Comparison of ENCODE assay signal across 31 mouse cellular contexts in the genomic region with DNA sequence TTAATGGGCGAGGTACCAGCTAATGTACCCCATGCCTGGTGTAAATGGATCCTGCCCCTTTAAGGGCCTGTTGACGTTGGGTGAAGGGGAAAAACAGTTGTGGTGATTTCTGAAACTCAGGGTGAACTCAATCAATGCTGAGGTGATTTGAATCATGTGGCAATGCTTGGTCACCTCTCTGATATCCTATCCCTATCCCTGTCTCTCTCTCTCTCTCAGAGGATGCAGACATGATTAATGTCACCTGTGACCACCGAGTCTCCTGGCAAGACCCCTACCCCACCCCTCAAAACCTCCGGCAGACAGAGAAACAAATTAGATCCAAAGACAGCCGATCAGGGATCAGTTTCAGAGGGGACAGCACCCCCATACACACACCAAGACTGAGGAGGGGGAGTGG. TPM values are rescaled to one million over a fixed set of nuclear protein-coding genes. Genes with fewer than 3 reads are reported as not detected.
DNase-seq lines count a peak whose midpoint lies in the region; ATAC-seq and TF ChIP-seq lines count a peak whose summit lies in the region.
"Had no signal": no experiment of that assay in that cellular context is flagged by ENCODE, and none has a peak within 500 bp of the region (broad histone marks: within the 10 kb centered on the region; RNA-seq: fewer than 3 reads in every experiment).

No protein-coding gene starts in this region.

- in situ Hi-C loops in ES-E14 (cut with MboI; ENCODE audit: low sequenced_read_pairs in 2 of 2, unreplicated experiment in 2 of 2) = no loop called here

- no peaks in the 10 kb centered on the region for H3K36me3 ChIP-seq in kidney, embryonic 16.5 days (ENCODE audit: insufficient read depth, low read length)
- no peaks in the 10 kb centered on the region for H3K36me3 ChIP-seq in kidney, embryonic 15.5 days
- H3K36me3 ChIP-seq in ES-E14 (ENCODE audit: control insufficient read depth, insufficient read depth, low read length, poor library complexity, severe bottlenecking) = no peaks in the 10 kb centered on the region
- H3K36me3 ChIP-seq in embryonic facial prominence, embryonic 11.5 days (replicated peaks; ENCODE audit: control insufficient read depth, insufficient read depth, low read depth, low read length) = no peaks in the 10 kb centered on the region
- no peaks in the 10 kb centered on the region for H3K36me3 ChIP-seq in forebrain, embryonic 14.5 days (ENCODE audit: control insufficient read depth, insufficient read depth, low read length)
- H3K36me3 ChIP-seq: embryonic facial prominence, embryonic 13.5 days; forebrain, embryonic 12.5 days; G1E; heart, embryonic 12.5 days; heart, embryonic 15.5 days; hindbrain, embryonic 10.5 days; hindbrain, embryonic 13.5 days had no signal

- no peak overlapping the region for H3K27ac ChIP-seq in kidney, embryonic 16.5 days (ENCODE audit: low read length)
- H3K27ac ChIP-seq in kidney, embryonic 15.5 days = no peak overlapping the region
- peak overlapping the region; percentile 40; the same call in 1 of the 2 replicates for H3K27ac ChIP-seq in ES-E14 (ENCODE audit: insufficient read depth, low read depth, low read length, poor library complexity, severe bottlenecking)
- no peak overlapping the region for H3K27ac ChIP-seq in embryonic facial prominence, embryonic 11.5 days (replicated peaks; ENCODE audit: low read depth, low read length)
- H3K27ac ChIP-seq in forebrain, embryonic 14.5 days (ENCODE audit: low read depth, low read length) = no peak overlapping the region
- H3K27ac ChIP-seq: embryonic facial prominence, embryonic 13.5 days; forebrain, embryonic 12.5 days; heart, adult 2 months; heart, embryonic 15.5 days; hindbrain, embryonic 10.5 days; hindbrain, embryonic 13.5 days had no signal

- H3K4me3 ChIP-seq in kidney, embryonic 16.5 days (ENCODE audit: low read length) = no peak overlapping the region
- H3K4me3 ChIP-seq in kidney, embryonic 15.5 days (replicated peaks) = no peak overlapping the region
- no peak overlapping the region for H3K4me3 ChIP-seq in ES-E14 (ENCODE audit: insufficient read depth in 1 of 2, low read depth in 1 of 2, low read length in 2 of 2, poor library complexity in 1 of 2, severe bottlenecking in 1 of 2)
- no peak overlapping the region for H3K4me3 ChIP-seq in embryonic facial prominence, embryonic 11.5 days (ENCODE audit: low read depth, low read length)
- H3K4me3 ChIP-seq in forebrain, embryonic 14.5 days (ENCODE audit: low read depth, low read length) = no peak overlapping the region
- H3K4me3 ChIP-seq: embryonic facial prominence, embryonic 13.5 days; erythroblast, embryonic 14.5 days; forebrain, embryonic 12.5 days; heart, adult 2 months; heart, embryonic 12.5 days; heart, embryonic 15.5 days; hindbrain, embryonic 10.5 days; hindbrain, embryonic 13.5 days had no signal

- no peaks in the 10 kb centered on the region for H3K27me3 ChIP-seq in kidney, embryonic 16.5 days (ENCODE audit: insufficient read depth, low read length)
- H3K27me3 ChIP-seq in kidney, embryonic 15.5 days = peaks cover 16% of the 10 kb centered on the region; the same call in 1 of the 2 replicates
- H3K27me3 ChIP-seq in embryonic facial prominence, embryonic 11.5 days (ENCODE audit: control insufficient read depth, insufficient read depth, low read length) = no peaks in the 10 kb centered on the region
- H3K27me3 ChIP-seq in forebrain, embryonic 14.5 days (replicated peaks; ENCODE audit: control insufficient read depth, insufficient read depth, low read length) = no peaks in the 10 kb centered on the region
- H3K27me3 ChIP-seq: embryonic facial prominence, embryonic 13.5 days had no signal

- no peaks in the 10 kb centered on the region for H3K9me3 ChIP-seq in kidney, embryonic 16.5 days (ENCODE audit: low read length)
- no peaks in the 10 kb centered on the region for H3K9me3 ChIP-seq in kidney, embryonic 15.5 days (replicated peaks)
- H3K9me3 ChIP-seq in ES-E14 (ENCODE audit: control insufficient read depth, insufficient read depth, low read depth, low read length) = no peaks in the 10 kb centered on the region
- H3K9me3 ChIP-seq in embryonic facial prominence, embryonic 11.5 days (replicated peaks; ENCODE audit: control insufficient read depth, low read length) = no peaks in the 10 kb centered on the region
- H3K9me3 ChIP-seq in forebrain, embryonic 14.5 days (replicated peaks; ENCODE audit: control insufficient read depth, low read length) = no peaks in the 10 kb centered on the region
- H3K9me3 ChIP-seq: embryonic facial prominence, embryonic 13.5 days; forebrain, embryonic 12.5 days; heart, embryonic 12.5 days; heart, embryonic 15.5 days; hindbrain, embryonic 10.5 days; hindbrain, embryonic 13.5 days had no signal

- H3K4me2 ChIP-seq in kidney, embryonic 16.5 days (replicated peaks; ENCODE audit: low read depth, low read length) = no peak overlapping the region
- H3K4me2 ChIP-seq in kidney, embryonic 15.5 days = no peak overlapping the region
- no peak overlapping the region for H3K4me2 ChIP-seq in embryonic facial prominence, embryonic 11.5 days (ENCODE audit: low read depth, low read length)
- H3K4me2 ChIP-seq in forebrain, embryonic 14.5 days (ENCODE audit: low read length) = no peak overlapping the region
- H3K4me2 ChIP-seq: embryonic facial prominence, embryonic 13.5 days; forebrain, embryonic 12.5 days; heart, embryonic 12.5 days; heart, embryonic 15.5 days; hindbrain, embryonic 13.5 days had no signal

- ATAC-seq in kidney, embryonic 16.5 days (ENCODE audit: low FRiP score, low TSS enrichment) = no peak
- no peak for ATAC-seq in kidney, embryonic 15.5 days (replicated peaks; ENCODE audit: low FRiP score)
- ATAC-seq in embryonic facial prominence, embryonic 11.5 days (replicated peaks; ENCODE audit: insufficient number of reproducible peaks, low FRiP score, low TSS enrichment, low read depth) = 0 out of 2 replicates have a peak, but pooled peaks have one; percentile 30
- no peak for ATAC-seq in forebrain, embryonic 14.5 days
- ATAC-seq: CD4-positive, CD25-positive, alpha-beta regulatory T cell, adult 4 months; forebrain, embryonic 16.5 days; hindbrain, embryonic 16.5 days; intestine, postnatal 0 days; Patski had no signal

- no peak for DNase-seq in ES-E14 (ENCODE audit: low read depth, low spot score)
- DNase-seq in embryonic facial prominence, embryonic 11.5 days (ENCODE audit: low spot score) = peak; percentile 54
- DNase-seq in forebrain, embryonic 14.5 days (ENCODE audit: low spot score) = no peak
- DNase-seq in cerebellum, adult 9-10 months = no peak
- DNase-seq: adrenal gland, postnatal 10 days; adrenal gland, postnatal 36 days; cerebellum, adult 18-20 months; cerebellum, adult 9-11 months; cerebellum, postnatal 36 days; embryo, embryonic 11 days; gastrocnemius, postnatal 10 days; gastrocnemius, postnatal 36 days; heart, adult 2 months; heart, postnatal 10 days; heart, postnatal 36 days had no signal

- WGBS in kidney, embryonic 16.5 days = 29% methylated on average over 5 of the region's 5 CpGs
- WGBS in kidney, embryonic 15.5 days = 20% methylated on average over 5 of the region's 5 CpGs
- 23% methylated on average over 5 of the region's 5 CpGs for WGBS in embryonic facial prominence, embryonic 11.5 days
- 58% methylated on average over 5 of the region's 5 CpGs for WGBS in forebrain, embryonic 14.5 days

- 0 out of 2 replicates have a peak overlapping the region, but pooled peaks have one; percentile 19 for H3K9ac ChIP-seq in kidney, embryonic 16.5 days (replicated peaks; ENCODE audit: low read length)
- no peak overlapping the region for H3K9ac ChIP-seq in kidney, embryonic 15.5 days
- no peak overlapping the region; the same call in 1 of the 2 replicates for H3K9ac ChIP-seq in ES-E14 (ENCODE audit: insufficient read depth, low read depth, low read length, poor library complexity, severe bottlenecking)
- no peak overlapping the region for H3K9ac ChIP-seq in embryonic facial prominence, embryonic 11.5 days (replicated peaks; ENCODE audit: low read length)
- H3K9ac ChIP-seq in forebrain, embryonic 14.5 days (ENCODE audit: low read length) = no peak overlapping the region
- H3K9ac ChIP-seq: embryonic facial prominence, embryonic 13.5 days; forebrain, embryonic 12.5 days; heart, embryonic 12.5 days; heart, embryonic 15.5 days; hindbrain, embryonic 13.5 days had no signal

- H3K4me1 ChIP-seq in kidney, embryonic 16.5 days (ENCODE audit: insufficient read depth, low read length) = peaks cover 10% of the 10 kb centered on the region
- H3K4me1 ChIP-seq in kidney, embryonic 15.5 days = peaks cover 30% of the 10 kb centered on the region
- peaks cover 4 to 30% of the 10 kb centered on the region in 2 experiments; a peak in 3 of 4 replicates for H3K4me1 ChIP-seq in ES-E14 (ENCODE audit: control insufficient read depth in 2 of 2, insufficient read depth in 2 of 2, low read length in 2 of 2, poor library complexity in 1 of 2)
- H3K4me1 ChIP-seq in embryonic facial prominence, embryonic 11.5 days (ENCODE audit: control insufficient read depth, insufficient read depth, low read length) = 0 out of 2 replicates have a peak, but pooled peaks cover 2% of the 10 kb centered on the region
- no peaks in the 10 kb centered on the region for H3K4me1 ChIP-seq in forebrain, embryonic 14.5 days (ENCODE audit: control insufficient read depth, insufficient read depth, low read length)
- H3K4me1 ChIP-seq: hindbrain, embryonic 13.5 days had no signal

TF ChIP-seq in ES-E14, 5 proteins besides CTCF, POLR2A, EP300 and RAD21:
- TF ChIP-seq ZNF384 (IDR thresholded peaks at IDR 0.05; ENCODE audit: low read depth, low read length) (no peak), MAFK (IDR thresholded peaks at IDR 0.05; ENCODE audit: insufficient read depth, low read depth, low read length) (no peak), CHD2 (IDR thresholded peaks at IDR 0.05; ENCODE audit: low read depth, low read length) (no peak), HCFC1 (IDR thresholded peaks at IDR 0.05; ENCODE audit: borderline replicate concordance, insufficient read depth, low read length) (no peak), ZC3H11A (IDR thresholded peaks at IDR 0.05; ENCODE audit: borderline replicate concordance, low read depth, low read length) (no peak)

RNA-seq across cellular contexts. Expression of a gene that starts 54.8 kb away (rescaled TPM):
- 52.6 and 60.5 TPM in 2 replicates for polyA plus RNA-seq in kidney, embryonic 16.5 days (2015; fragmentation: Nextera tagmentation; extraction: Ambion mirVana)
- 51.1 and 54.4 TPM in 2 replicates for polyA plus RNA-seq in kidney, embryonic 15.5 days (2015; fragmentation: Nextera tagmentation; extraction: Ambion mirVana)
- total RNA-seq in ES-E14 (2012; rRNA removed) = 30.5 and 47.9 TPM in 2 replicates
- polyA plus RNA-seq in embryonic facial prominence, embryonic 11.5 days (2014; fragmentation: Nextera tagmentation; extraction: Ambion mirVana) = 36.9 and 39.8 TPM in 2 replicates
- 1.7 and 2.8 TPM in 2 replicates for polyA plus RNA-seq in forebrain, embryonic 14.5 days (2014; fragmentation: Nextera tagmentation; extraction: Ambion mirVana)
- total RNA-seq: granulocyte monocyte progenitor cell, adult 5-6 weeks had no signal
- polyA plus RNA-seq: erythroblast, embryonic 14.5 days; G1E; Patski had no signal
